Mouse (Mus musculus) C2C12 (cell line): ENCODE results near the gene Pbx1.

Source experiments
- CEBPB ChIP-seq: IDR thresholded peaks from one replicate; pipeline ENCODE4 v1.6.1; 2011; ENCODE audit warnings: low read depth, mild to moderate bottlenecking, control low read depth, moderate library complexity
- CTCF ChIP-seq: IDR thresholded peaks from one replicate; pipeline ENCODE4 v1.5.1; 2011; ENCODE audit not compliant: control insufficient read depth, insufficient read depth, insufficient read length
- FOSL1 ChIP-seq: IDR thresholded peaks from one replicate; pipeline ENCODE4 v1.8.0; 2011; ENCODE audit warnings: mild to moderate bottlenecking, low read length; ENCODE audit not compliant: poor library complexity, insufficient read depth, severe bottlenecking
- MAX ChIP-seq: IDR thresholded peaks from one replicate; pipeline ENCODE4 v1.6.1; 2011; ENCODE audit warnings: mild to moderate bottlenecking, control low read depth
- MYOD1 ChIP-seq: IDR thresholded peaks from one replicate; pipeline ENCODE4 v1.6.1; 2011; ENCODE audit warnings: low read depth; ENCODE audit not compliant: control insufficient read depth, insufficient read length
- MYOG ChIP-seq: IDR thresholded peaks from one replicate; pipeline ENCODE4 v1.6.1; 2011; ENCODE audit not compliant: control insufficient read depth, insufficient read length; ENCODE audit errors: extremely low read depth
- USF1 ChIP-seq: IDR thresholded peaks from one replicate; pipeline ENCODE4 v1.6.1; 2011; ENCODE audit warnings: low read depth, mild to moderate bottlenecking, control low read depth, moderate library complexity

- TF ChIP-seq CTCF: no peak
- TF ChIP-seq FOSL1: no peak
- no peak for TF ChIP-seq USF1
- no peak for TF ChIP-seq MYOG
- TF ChIP-seq MAX: no peak
- no peak for TF ChIP-seq CEBPB
- TF ChIP-seq MYOD1: no peak
Observed at GRCm38 (mm10) chr1:168384594-168384955, 47.5 kb downstream of the Pbx1 start.
